Mouse (Mus musculus) heart, postnatal 10 days (tissue): Measurements from ENCODE around the gene Gpm6b. TPM values are rescaled to one million over a fixed set of nuclear protein-coding genes. Genes with fewer than 3 reads are reported as not detected.

Experiments used
- DNase-seq, 2 experiments: peaks; one replicate each; pipeline ENCODE4 v3.0.0; 2021
- intact Hi-C: fragments of 180-260 bp; cut with DNase I; formaldehyde crosslinking; loops from one replicate; pipeline ENCODE4 v1.15.1; 2025
- total RNA-seq, 2 experiments: library from RNA; stranded (reverse); gene quantifications; 2 replicates each; pipeline ENCODE4 v1.2.3; 2021

The Gpm6b gene
- 1 to 10 TPM; 8.2 to 9.5 TPM for total RNA-seq

- intact Hi-C loops, result no loop called here
- DNase-seq, result peak; percentile 31 to 37
Observed at GRCm38 (mm10) chrX:166238831-166239460, at the start of gene Gpm6b. TSS of gene Gpm6b (plus strand) at chrX:166238911.

- DNase-seq, result no peak
- intact Hi-C loops, result no loop called here
Observed at GRCm38 (mm10) chrX:166196327-166196726, 42.4 kb upstream of the Gpm6b start.

GRCm38 (mm10) chrX:166198266-166198665 lies 40.4 kb upstream of the Gpm6b start:
- intact Hi-C loops, result no loop called here

GRCm38 (mm10) chrX:166199812-166200211 lies 38.9 kb upstream of the Gpm6b start:
- no peak for DNase-seq

More at GRCm38 (mm10) chrX:166198266-166198665, 40.4 kb upstream of the Gpm6b start:
- DNase-seq, result peak; percentile 7 to 15

GRCm38 (mm10) chrX:166214576-166214975 lies 24.1 kb upstream of the Gpm6b start:
- intact Hi-C loops, result no loop called here
- DNase-seq, result no peak

More at GRCm38 (mm10) chrX:166199812-166200211, 38.9 kb upstream of the Gpm6b start:
- intact Hi-C loops, result no loop called here

GRCm38 (mm10) chrX:166216248-166216647 lies 22.5 kb upstream of the Gpm6b start:
- intact Hi-C loops, result no loop called here
- no peak for DNase-seq

- intact Hi-C loops, result no loop called here
- DNase-seq, result no peak
Observed at GRCm38 (mm10) chrX:166216720-166217119, 22.0 kb upstream of the Gpm6b start.

- intact Hi-C loops, result no loop called here
- DNase-seq, result no peak
Observed at GRCm38 (mm10) chrX:166219331-166219730, 19.4 kb upstream of the Gpm6b start.

- intact Hi-C loops, result no loop called here
- no peak for DNase-seq
Observed at GRCm38 (mm10) chrX:166226856-166227255, 11.9 kb upstream of the Gpm6b start.

- intact Hi-C loops, result no loop called here
- no peak for DNase-seq
Observed at GRCm38 (mm10) chrX:166229750-166230149, 9.0 kb upstream of the Gpm6b start.

GRCm38 (mm10) chrX:166230515-166231267 lies 8.0 kb upstream of the Gpm6b start:
- intact Hi-C loops, result no loop called here
- DNase-seq, result no peak

- intact Hi-C loops, result no loop called here
Observed at GRCm38 (mm10) chrX:166236131-166236530, 2.6 kb upstream of the Gpm6b start.

GRCm38 (mm10) chrX:166239520-166239919 lies 809 bp downstream of the Gpm6b start:
- DNase-seq, result no peak
- intact Hi-C loops, result no loop called here

More at GRCm38 (mm10) chrX:166236131-166236530, 2.6 kb upstream of the Gpm6b start:
- no peak for DNase-seq

GRCm38 (mm10) chrX:166240751-166241150 lies 2.0 kb downstream of the Gpm6b start:
- intact Hi-C loops, result no loop called here
- DNase-seq, result no peak

- intact Hi-C loops, result no loop called here
- no peak for DNase-seq
Observed at GRCm38 (mm10) chrX:166243261-166243885, 4.7 kb downstream of the Gpm6b start.

GRCm38 (mm10) chrX:166271489-166271888 lies 32.8 kb downstream of the Gpm6b start:
- peak in 1 of 2 experiments; percentile 5 for DNase-seq
- intact Hi-C loops, result no loop called here

- intact Hi-C loops, result no loop called here
- no peak for DNase-seq
Observed at GRCm38 (mm10) chrX:166272646-166273045, 33.9 kb downstream of the Gpm6b start.

GRCm38 (mm10) chrX:166279861-166280260 lies 41.1 kb downstream of the Gpm6b start:
- peak; percentile 36 to 44 for DNase-seq
- intact Hi-C loops, result no loop called here

- no peak for DNase-seq
- intact Hi-C loops, result no loop called here
Observed at GRCm38 (mm10) chrX:166286760-166287483, 48.2 kb downstream of the Gpm6b start.

- DNase-seq, result no peak
- intact Hi-C loops, result no loop called here
Observed at GRCm38 (mm10) chrX:166291266-166291665, 52.6 kb downstream of the Gpm6b start.

GRCm38 (mm10) chrX:166293465-166293864 lies 54.8 kb downstream of the Gpm6b start:
- no peak for DNase-seq
- intact Hi-C loops, result no loop called here
